Mouse (Mus musculus): ENCODE results near the gene 1700025G04Rik.
A peak's percentile ranks its signal among the peaks of the same experiment; 100 is the strongest.

- TF ChIP-seq CTCF (IDR thresholded peaks at IDR 0.05): no peak
- peak; percentile 47; the same call in 1 of the 2 replicates for TF ChIP-seq EP300 (IDR thresholded peaks at IDR 0.05)
These were observed 8.8 kb downstream of the 1700025G04Rik start for GRCm38 (mm10) chr1:152081121-152081520.

All from lung, postnatal 0 days (tissue).